Mouse (Mus musculus) myocyte (in vitro differentiated cells): Measurements from ENCODE around the gene Lrrc8a.

Source experiments
- CEBPB ChIP-seq: IDR thresholded peaks from 2 replicates; pipeline ENCODE4 v1.6.1; 2011; ENCODE audit warnings: mild to moderate bottlenecking, moderate library complexity; ENCODE audit not compliant: poor library complexity, insufficient read depth, severe bottlenecking
- E2F4 ChIP-seq: IDR thresholded peaks from one replicate; pipeline ENCODE4 v1.6.1; 2011; ENCODE audit warnings: mild to moderate bottlenecking, control low read depth, moderate library complexity; ENCODE audit not compliant: insufficient read depth
- MAX ChIP-seq: IDR thresholded peaks from one replicate; pipeline ENCODE4 v1.6.1; 2011; ENCODE audit warnings: low read depth, mild to moderate bottlenecking, control low read depth
- MYOD1 ChIP-seq, 3 experiments: IDR thresholded peaks; one replicate each; pipeline ENCODE4 v1.6.1; 2011; ENCODE audit warnings: control low read depth in 2 of 3, low read depth in 2 of 3, mild to moderate bottlenecking in 2 of 3, moderate library complexity in 1 of 3; ENCODE audit not compliant: insufficient read length in 2 of 3, control insufficient read depth in 1 of 3
- MYOG ChIP-seq, 3 experiments: IDR thresholded peaks; one replicate each; pipeline ENCODE4 v1.6.1; 2011; ENCODE audit warnings: control low read depth in 2 of 3, low read depth in 2 of 3, mild to moderate bottlenecking in 2 of 3; ENCODE audit not compliant: insufficient read length in 2 of 3, control insufficient read depth in 1 of 3, insufficient read depth in 1 of 3
- POLR2A ChIP-seq: IDR thresholded peaks from one replicate; pipeline ENCODE4 v1.6.1; 2011; ENCODE audit warnings: low read depth, mild to moderate bottlenecking, control low read depth, moderate library complexity; ENCODE audit not compliant: insufficient read length
- REST ChIP-seq: IDR thresholded peaks from one replicate; pipeline ENCODE4 v1.6.1; 2011; ENCODE audit warnings: mild to moderate bottlenecking, control low read depth, moderate library complexity; ENCODE audit not compliant: insufficient read depth, insufficient read length
- SRF ChIP-seq: IDR thresholded peaks from one replicate; pipeline ENCODE4 v1.6.1; 2011; ENCODE audit warnings: low read depth; ENCODE audit not compliant: control insufficient read depth, insufficient read length
- TCF12 ChIP-seq: IDR thresholded peaks from one replicate; pipeline ENCODE4 v1.6.1; 2011; ENCODE audit warnings: mild to moderate bottlenecking, control low read depth; ENCODE audit not compliant: poor library complexity, insufficient read depth, severe bottlenecking
- TCF3 ChIP-seq: IDR thresholded peaks from one replicate; pipeline ENCODE4 v1.6.1; 2011; ENCODE audit warnings: low read depth, control low read depth; ENCODE audit not compliant: insufficient read length
- USF1 ChIP-seq: IDR thresholded peaks from one replicate; pipeline ENCODE4 v1.6.1; 2011; ENCODE audit warnings: low read depth, mild to moderate bottlenecking, control low read depth, moderate library complexity

DNA sequence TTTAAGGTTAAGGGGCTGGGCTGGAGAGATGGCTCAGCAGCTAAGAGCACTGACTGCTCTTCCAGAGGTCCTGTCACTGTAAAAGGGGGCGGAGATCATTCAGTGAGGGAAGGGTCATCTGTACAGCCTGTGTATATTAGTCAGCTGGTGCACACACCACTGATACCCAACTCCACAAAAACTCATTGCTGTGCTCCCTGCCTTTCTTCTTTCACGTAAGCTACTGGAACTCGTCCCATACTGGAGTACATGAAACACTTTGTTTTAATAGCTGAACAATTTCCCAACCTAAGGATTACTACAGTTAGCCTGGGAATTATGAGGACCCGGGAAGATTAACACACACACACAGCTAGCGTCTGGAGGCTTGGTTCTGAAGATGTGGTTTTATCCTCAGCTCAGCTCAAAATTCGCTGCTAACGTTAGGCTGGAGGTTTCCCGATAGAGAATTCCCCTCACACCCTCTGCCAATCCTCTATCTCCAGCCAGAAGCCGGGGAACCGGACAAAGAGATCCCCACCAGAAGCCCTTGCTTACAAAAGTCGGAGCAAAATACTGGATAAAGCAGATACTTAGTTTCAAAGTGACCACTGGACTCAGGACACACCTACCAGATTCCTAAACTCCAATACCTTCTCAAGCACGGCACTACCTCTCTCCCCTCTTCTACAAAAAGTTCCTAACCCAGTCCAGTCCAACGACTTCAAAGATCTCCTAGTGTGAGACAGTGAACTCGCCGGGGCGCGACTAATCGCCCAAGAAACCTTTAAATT, 903 bp upstream of the Lrrc8a start:
- TF ChIP-seq POLR2A (peak; percentile 49), USF1 (no peak), MYOD1 (IDR thresholded peaks at IDR 0.05; ENCODE audit: control insufficient read depth in 1 of 3, insufficient read length in 2 of 3, low read depth in 2 of 3) (no peak), MAX (no peak), CEBPB (no peak), TCF12 (no peak), MYOG (IDR thresholded peaks at IDR 0.05; ENCODE audit: control insufficient read depth in 1 of 3, insufficient read depth in 1 of 3, insufficient read length in 2 of 3, low read depth in 2 of 3) (no peak), E2F4 (no peak), REST (no peak), TCF3 (no peak), SRF (no peak)
